Mouse (Mus musculus): ENCODE data around the gene Cldn15. TPM values are rescaled to one million over a fixed set of nuclear protein-coding genes. Genes with fewer than 3 reads are reported as not detected.

Cldn15 gene
- polyA plus RNA-seq, 1 experiment = 0.33 TPM

GRCm38 (mm10) chr5:136960053-136960452 is 6.4 kb upstream of the Cldn15 start:
- H3K4me3 ChIP-seq (ENCODE audit: insufficient read depth, low read length) = no peak overlapping the region
- H3K4me1 ChIP-seq (ENCODE audit: control insufficient read depth, insufficient read depth, low read length) = peaks cover 7% of the 10 kb centered on the region
- TF ChIP-seq CTCF (IDR thresholded peaks at IDR 0.05; ENCODE audit: extremely low read depth, insufficient read depth, low read length) (no peak), POLR2A (IDR thresholded peaks at IDR 0.05; ENCODE audit: extremely low read depth, insufficient read depth, low read length) (no peak)
- H3K27ac ChIP-seq (ENCODE audit: insufficient read depth, low read length) = no peak overlapping the region

- TF ChIP-seq POLR2A (IDR thresholded peaks at IDR 0.05; ENCODE audit: extremely low read depth, insufficient read depth, low read length) = no peak
- no peak for TF ChIP-seq CTCF (IDR thresholded peaks at IDR 0.05; ENCODE audit: extremely low read depth, insufficient read depth, low read length)
- peak overlapping the region; percentile 87; the same call in 1 of the 2 replicates for H3K27ac ChIP-seq (ENCODE audit: insufficient read depth, low read length)
- H3K4me3 ChIP-seq (ENCODE audit: insufficient read depth, low read length) = peak overlapping the region; percentile 63; the same call in 1 of the 2 replicates
- H3K4me1 ChIP-seq (ENCODE audit: control insufficient read depth, insufficient read depth, low read length) = peaks cover 4% of the 10 kb centered on the region
Observed at GRCm38 (mm10) chr5:136961334-136961982, 5.0 kb upstream of the Cldn15 start.

GRCm38 (mm10) chr5:136961983-136962461 is 4.4 kb upstream of the Cldn15 start:
- peak; percentile 86; the same call in 1 of the 2 replicates for TF ChIP-seq POLR2A (IDR thresholded peaks at IDR 0.05; ENCODE audit: extremely low read depth, insufficient read depth, low read length)
- no peak for TF ChIP-seq CTCF (IDR thresholded peaks at IDR 0.05; ENCODE audit: extremely low read depth, insufficient read depth, low read length)
- H3K4me3 ChIP-seq (ENCODE audit: insufficient read depth, low read length) = peak overlapping the region; percentile 63
- peaks cover 2% of the 10 kb centered on the region for H3K4me1 ChIP-seq (ENCODE audit: control insufficient read depth, insufficient read depth, low read length)
- H3K27ac ChIP-seq (ENCODE audit: insufficient read depth, low read length) = peak overlapping the region; percentile 87

GRCm38 (mm10) chr5:136962501-136962900 is 3.9 kb upstream of the Cldn15 start:
- H3K4me1 ChIP-seq (ENCODE audit: control insufficient read depth, insufficient read depth, low read length) = peaks cover 2% of the 10 kb centered on the region

GRCm38 (mm10) chr5:136962966-136963540 is 3.4 kb upstream of the Cldn15 start:
- H3K4me3 ChIP-seq (ENCODE audit: insufficient read depth, low read length) = peak overlapping the region; percentile 63
- no peak for TF ChIP-seq CTCF (IDR thresholded peaks at IDR 0.05; ENCODE audit: extremely low read depth, insufficient read depth, low read length)
- TF ChIP-seq POLR2A (IDR thresholded peaks at IDR 0.05; ENCODE audit: extremely low read depth, insufficient read depth, low read length) = no peak
- H3K4me1 ChIP-seq (ENCODE audit: control insufficient read depth, insufficient read depth, low read length) = peaks cover 2% of the 10 kb centered on the region
- H3K27ac ChIP-seq (ENCODE audit: insufficient read depth, low read length) = 0 out of 2 replicates have a peak overlapping the region, but pooled peaks have one; percentile 4

More at GRCm38 (mm10) chr5:136962501-136962900, 3.9 kb upstream of the Cldn15 start:
- H3K27ac ChIP-seq (ENCODE audit: insufficient read depth, low read length) = peak overlapping the region; percentile 87
- TF ChIP-seq POLR2A (IDR thresholded peaks at IDR 0.05; ENCODE audit: extremely low read depth, insufficient read depth, low read length) = peak; percentile 5; the same call in 1 of the 2 replicates
- peak; percentile 79 for TF ChIP-seq CTCF (IDR thresholded peaks at IDR 0.05; ENCODE audit: extremely low read depth, insufficient read depth, low read length)
- peak overlapping the region; percentile 63 for H3K4me3 ChIP-seq (ENCODE audit: insufficient read depth, low read length)

GRCm38 (mm10) chr5:136965210-136965609 is 1.2 kb upstream of the Cldn15 start:
- TF ChIP-seq POLR2A (IDR thresholded peaks at IDR 0.05; ENCODE audit: extremely low read depth, insufficient read depth, low read length) (no peak), CTCF (IDR thresholded peaks at IDR 0.05; ENCODE audit: extremely low read depth, insufficient read depth, low read length) (no peak)
- H3K27ac ChIP-seq (ENCODE audit: insufficient read depth, low read length) = no peak overlapping the region
- no peak overlapping the region for H3K4me3 ChIP-seq (ENCODE audit: insufficient read depth, low read length)
- no peaks in the 10 kb centered on the region; the same call in 1 of the 2 replicates for H3K4me1 ChIP-seq (ENCODE audit: control insufficient read depth, insufficient read depth, low read length)

GRCm38 (mm10) chr5:136965686-136966085 is 730 bp upstream of the Cldn15 start:
- TF ChIP-seq POLR2A (IDR thresholded peaks at IDR 0.05; ENCODE audit: extremely low read depth, insufficient read depth, low read length) = no peak
- no peak for TF ChIP-seq CTCF (IDR thresholded peaks at IDR 0.05; ENCODE audit: extremely low read depth, insufficient read depth, low read length)
- Histone ChIP-seq H3K27ac (ENCODE audit: insufficient read depth, low read length) (no peak overlapping the region), H3K4me1 (ENCODE audit: control insufficient read depth, insufficient read depth, low read length) (no peaks in the 10 kb centered on the region; the same call in 1 of the 2 replicates), H3K4me3 (ENCODE audit: insufficient read depth, low read length) (no peak overlapping the region)

- H3K4me3 ChIP-seq (ENCODE audit: insufficient read depth, low read length) = no peak overlapping the region
- H3K4me1 ChIP-seq (ENCODE audit: control insufficient read depth, insufficient read depth, low read length) = no peaks in the 10 kb centered on the region; the same call in 1 of the 2 replicates
- no peak for TF ChIP-seq POLR2A (IDR thresholded peaks at IDR 0.05; ENCODE audit: extremely low read depth, insufficient read depth, low read length)
- TF ChIP-seq CTCF (IDR thresholded peaks at IDR 0.05; ENCODE audit: extremely low read depth, insufficient read depth, low read length) = no peak
- H3K27ac ChIP-seq (ENCODE audit: insufficient read depth, low read length) = no peak overlapping the region
Observed at GRCm38 (mm10) chr5:136966861-136967455, 542 bp downstream of the Cldn15 start.

GRCm38 (mm10) chr5:136967592-136967991 is 1.2 kb downstream of the Cldn15 start:
- Histone ChIP-seq H3K4me1 (ENCODE audit: control insufficient read depth, insufficient read depth, low read length) (no peaks in the 10 kb centered on the region; the same call in 1 of the 2 replicates), H3K27ac (ENCODE audit: insufficient read depth, low read length) (no peak overlapping the region), H3K4me3 (ENCODE audit: insufficient read depth, low read length) (no peak overlapping the region)
- TF ChIP-seq CTCF (IDR thresholded peaks at IDR 0.05; ENCODE audit: extremely low read depth, insufficient read depth, low read length) = no peak
- TF ChIP-seq POLR2A (IDR thresholded peaks at IDR 0.05; ENCODE audit: extremely low read depth, insufficient read depth, low read length) = no peak
